Mouse (Mus musculus): ENCODE results near the gene Vwa3a.

The Vwa3a gene

GRCm38 (mm10) chr7:120746821-120747220 is 7.7 kb downstream of the Vwa3a start:
- DNase-seq (ENCODE audit: low spot score in 2 of 2), result no peak

GRCm38 (mm10) chr7:120748478-120748877 is 9.4 kb downstream of the Vwa3a start:
- DNase-seq (ENCODE audit: low spot score in 2 of 2), result no peak

- no peak for DNase-seq (ENCODE audit: low spot score in 2 of 2)
Observed at GRCm38 (mm10) chr7:120751330-120751729, 12.2 kb downstream of the Vwa3a start.

GRCm38 (mm10) chr7:120751906-120752305 is 12.8 kb downstream of the Vwa3a start:
- no peak for DNase-seq (ENCODE audit: low spot score in 2 of 2)

GRCm38 (mm10) chr7:120754671-120755070 is 15.6 kb downstream of the Vwa3a start:
- DNase-seq (ENCODE audit: low spot score in 2 of 2), result peak; percentile 43 to 65

- no peak for DNase-seq (ENCODE audit: low spot score in 2 of 2)
Observed at GRCm38 (mm10) chr7:120767369-120767768, 28.3 kb downstream of the Vwa3a start.

GRCm38 (mm10) chr7:120771389-120771788 is 32.3 kb downstream of the Vwa3a start:
- no peak for DNase-seq (ENCODE audit: low spot score in 2 of 2)

- no peak for DNase-seq (ENCODE audit: low spot score in 2 of 2)
Observed at GRCm38 (mm10) chr7:120778012-120778411, 38.9 kb downstream of the Vwa3a start.

GRCm38 (mm10) chr7:120795544-120795943 is 56.4 kb downstream of the Vwa3a start:
- DNase-seq (ENCODE audit: low spot score in 2 of 2), result no peak

- DNase-seq (ENCODE audit: low spot score in 2 of 2), result no peak
Observed at GRCm38 (mm10) chr7:120796369-120796768, 57.3 kb downstream of the Vwa3a start.

GRCm38 (mm10) chr7:120803268-120803667 is 64.2 kb downstream of the Vwa3a start:
- no peak for DNase-seq (ENCODE audit: low spot score in 2 of 2)

- DNase-seq (ENCODE audit: low spot score in 2 of 2), result no peak
Observed at GRCm38 (mm10) chr7:120809705-120810104, 70.6 kb downstream of the Vwa3a start.

- DNase-seq (ENCODE audit: low spot score in 2 of 2), result no peak
Observed at GRCm38 (mm10) chr7:120811834-120812415, 72.8 kb downstream of the Vwa3a start, which contains the start of gene Gm5737. TSS of gene Gm5737 (plus strand) at chr7:120812365.

- DNase-seq (ENCODE audit: low spot score in 2 of 2), result no peak
Observed at GRCm38 (mm10) chr7:120817552-120817951, 78.4 kb downstream of the Vwa3a start.

- DNase-seq (ENCODE audit: low spot score in 2 of 2), result no peak
Observed at GRCm38 (mm10) chr7:120819386-120819785, 80.3 kb downstream of the Vwa3a start.

GRCm38 (mm10) chr7:120823248-120823647 is 84.1 kb downstream of the Vwa3a start:
- peak in 1 of 2 experiments; percentile 52 for DNase-seq (ENCODE audit: low spot score in 2 of 2)

GRCm38 (mm10) chr7:120825097-120825496 is 86.0 kb downstream of the Vwa3a start:
- DNase-seq (ENCODE audit: low spot score in 2 of 2), result no peak

GRCm38 (mm10) chr7:120826408-120826807 is 87.3 kb downstream of the Vwa3a start:
- peak in 1 of 2 experiments; percentile 32 for DNase-seq (ENCODE audit: low spot score in 2 of 2)

- peak; percentile 42 to 57 for DNase-seq (ENCODE audit: low spot score in 2 of 2)
Observed at GRCm38 (mm10) chr7:120830431-120831381, 91.6 kb downstream of the Vwa3a start.

- no peak for DNase-seq (ENCODE audit: low spot score in 2 of 2)
Observed at GRCm38 (mm10) chr7:120834426-120834825, 95.3 kb downstream of the Vwa3a start.

GRCm38 (mm10) chr7:120834863-120835372 is 95.8 kb downstream of the Vwa3a start:
- peak; percentile 41 to 53 for DNase-seq (ENCODE audit: low spot score in 2 of 2)
